Mouse (Mus musculus) ES-Bruce4 (cell line): ENCODE measurements around the gene Selplg.

Experiments
- CTCF ChIP-seq: IDR thresholded peaks from one replicate; pipeline ENCODE4 v1.8.1; 2011; ENCODE audit warnings: low read depth, low read length
- POLR2A ChIP-seq: IDR thresholded peaks from one replicate; pipeline ENCODE4 v1.8.1; 2011; ENCODE audit warnings: low read length; ENCODE audit not compliant: insufficient read depth

GRCm38 (mm10) chr5:113781875-113782274 is 50.6 kb downstream of the Selplg start:
- no peak for TF ChIP-seq CTCF
- no peak for TF ChIP-seq POLR2A
